Mouse (Mus musculus) limb, embryonic 11.5 days (tissue): ENCODE results near the gene Msi2. TPM values are rescaled to one million over a fixed set of nuclear protein-coding genes. Genes with fewer than 3 reads are reported as not detected.

Experiments used
- ATAC-seq: fragments of 200-750 bp; cut with Nextera tagmentation; 2 replicates; pipeline ENCODE4 v1.8.0; 2017; ENCODE audit warnings: low read depth; ENCODE audit not compliant: insufficient number of reproducible peaks, low FRiP score, low TSS enrichment
- DNase-seq: peaks from one replicate; pipeline ENCODE4 v3.0.0-alpha.2; 2015; ENCODE audit warnings: low spot score
- H3K27ac ChIP-seq: fragments of 300-500 bp; sonication (generic); replicated peaks from 2 replicates; pipeline ENCODE4 v1.5.1; 2014; ENCODE audit warnings: low read depth, mild to moderate bottlenecking, low read length
- H3K27me3 ChIP-seq: fragments of 300-500 bp; sonication (generic); 2 replicates; pipeline ENCODE4 v1.6.1; 2014; ENCODE audit warnings: mild to moderate bottlenecking, low read length, mixed read lengths; ENCODE audit not compliant: control insufficient read depth, insufficient read depth
- H3K36me3 ChIP-seq: fragments of 300-500 bp; sonication (generic); 2 replicates; pipeline ENCODE4 v1.6.1; 2014; ENCODE audit warnings: mild to moderate bottlenecking, low read length, moderate library complexity, mixed read lengths; ENCODE audit not compliant: control insufficient read depth, insufficient read depth
- H3K4me1 ChIP-seq: fragments of 300-500 bp; sonication (generic); 2 replicates; pipeline ENCODE4 v1.6.1; 2014; ENCODE audit warnings: low read length, mixed read lengths; ENCODE audit not compliant: control insufficient read depth, insufficient read depth
- H3K4me2 ChIP-seq: fragments of 300-500 bp; sonication (generic); 2 replicates; pipeline ENCODE4 v1.6.1; 2014; ENCODE audit warnings: low read depth, mild to moderate bottlenecking, moderate library complexity; ENCODE audit not compliant: severe bottlenecking
- H3K4me3 ChIP-seq: fragments of 300-500 bp; sonication (generic); 2 replicates; pipeline ENCODE4 v1.5.1; 2014; ENCODE audit warnings: low read depth, low read length
- H3K9ac ChIP-seq: fragments of 300-500 bp; sonication (generic); 2 replicates; pipeline ENCODE4 v1.6.1; 2014; ENCODE audit warnings: mild to moderate bottlenecking, low read length
- H3K9me3 ChIP-seq: fragments of 300-500 bp; sonication (generic); 2 replicates; pipeline ENCODE4 v1.6.1; 2016; ENCODE audit warnings: low read length; ENCODE audit not compliant: control insufficient read depth
- WGBS: fragments of 180-500 bp; shearing (Covaris S2); extraction: QIAGEN DNeasy Blood & Tissue Kit; methylation state at CpG from one replicate; pipeline ENCODE4 v1.1.7; 2014; 5-methylcytosine and 5-hydroxymethylcytosine counted together
- polyA plus RNA-seq: library from polyadenylated mRNA; unstranded; fragments of >200 nt; fragmentation: Nextera tagmentation; extraction: Ambion mirVana; gene quantifications from 2 replicates; pipeline ENCODE4 v1.2.1, GENCODE M21; 2014

Msi2 gene
- polyA plus RNA-seq, 1 experiment from 2014 or later: 18.1 TPM

- Histone ChIP-seq H3K27ac (no peak overlapping the region), H3K4me2 (no peak overlapping the region), H3K9ac (no peak overlapping the region), H3K27me3 (no peaks in the 10 kb centered on the region), H3K4me3 (no peak overlapping the region), H3K9me3 (no peaks in the 10 kb centered on the region), H3K4me1 (peaks cover 13% of the 10 kb centered on the region), H3K36me3 (no peaks in the 10 kb centered on the region)
- DNase-seq (no peak), ATAC-seq (no peak)
- WGBS: 59% methylated on average over 8 of the region's 8 CpGs
Observed at GRCm38 (mm10) chr11:88539637-88540478, 178.5 kb downstream of the Msi2 start.

- no peak for ATAC-seq
- peaks cover 20% of the 10 kb centered on the region for H3K4me1 ChIP-seq
Observed at GRCm38 (mm10) chr11:88538710-88539340, 179.5 kb downstream of the Msi2 start.

DNA sequence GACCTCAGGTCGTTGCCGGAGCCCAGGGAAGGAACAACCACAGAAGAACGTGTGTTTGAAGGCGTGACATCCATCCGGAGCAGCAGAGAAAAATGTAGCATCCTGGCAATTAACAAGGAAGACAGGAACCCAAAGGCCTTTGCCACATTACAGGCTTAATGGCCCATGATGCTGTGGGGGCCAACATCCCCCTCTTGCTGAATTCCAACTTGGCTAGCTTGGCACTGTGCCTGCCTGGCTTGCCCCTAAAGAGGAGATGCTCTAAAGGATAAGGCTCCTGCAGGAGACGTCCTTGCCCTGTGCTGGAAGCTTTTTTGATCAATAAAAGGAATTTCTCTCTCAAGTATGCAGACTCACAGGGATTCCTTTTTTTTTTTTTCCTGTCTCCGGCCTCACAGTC is 181.0 kb downstream of the Msi2 start:
- peaks cover 20% of the 10 kb centered on the region for H3K4me1 ChIP-seq

More at GRCm38 (mm10) chr11:88538710-88539340, 179.5 kb downstream of the Msi2 start:
- Histone ChIP-seq H3K27ac (no peak overlapping the region), H3K4me3 (no peak overlapping the region), H3K36me3 (no peaks in the 10 kb centered on the region), H3K4me2 (no peak overlapping the region), H3K27me3 (no peaks in the 10 kb centered on the region), H3K9me3 (no peaks in the 10 kb centered on the region), H3K9ac (no peak overlapping the region)
- no peak for DNase-seq
- 82% methylated on average over 13 of the region's 13 CpGs for WGBS

GRCm38 (mm10) chr11:88536861-88537260 is 181.5 kb downstream of the Msi2 start:
- H3K4me2 ChIP-seq: no peak overlapping the region
- no peaks in the 10 kb centered on the region for H3K9me3 ChIP-seq
- peaks cover 20% of the 10 kb centered on the region for H3K4me1 ChIP-seq
- no peak overlapping the region for H3K27ac ChIP-seq
- no peak overlapping the region for H3K4me3 ChIP-seq
- no peak overlapping the region for H3K9ac ChIP-seq
- DNase-seq: no peak
- no peak for ATAC-seq
- H3K36me3 ChIP-seq: no peaks in the 10 kb centered on the region
- H3K27me3 ChIP-seq: no peaks in the 10 kb centered on the region
- WGBS: 95% methylated on average over 2 of the region's 2 CpGs

More for the DNA sequence above, 181.0 kb downstream of the Msi2 start:
- WGBS: 83% methylated on average over 7 of the region's 7 CpGs
- no peaks in the 10 kb centered on the region for H3K36me3 ChIP-seq
- no peaks in the 10 kb centered on the region for H3K27me3 ChIP-seq
- H3K4me3 ChIP-seq: no peak overlapping the region
- no peak overlapping the region for H3K27ac ChIP-seq
- no peak overlapping the region for H3K4me2 ChIP-seq
- no peaks in the 10 kb centered on the region for H3K9me3 ChIP-seq
- no peak for DNase-seq
- ATAC-seq: no peak
- no peak overlapping the region for H3K9ac ChIP-seq

DNA sequence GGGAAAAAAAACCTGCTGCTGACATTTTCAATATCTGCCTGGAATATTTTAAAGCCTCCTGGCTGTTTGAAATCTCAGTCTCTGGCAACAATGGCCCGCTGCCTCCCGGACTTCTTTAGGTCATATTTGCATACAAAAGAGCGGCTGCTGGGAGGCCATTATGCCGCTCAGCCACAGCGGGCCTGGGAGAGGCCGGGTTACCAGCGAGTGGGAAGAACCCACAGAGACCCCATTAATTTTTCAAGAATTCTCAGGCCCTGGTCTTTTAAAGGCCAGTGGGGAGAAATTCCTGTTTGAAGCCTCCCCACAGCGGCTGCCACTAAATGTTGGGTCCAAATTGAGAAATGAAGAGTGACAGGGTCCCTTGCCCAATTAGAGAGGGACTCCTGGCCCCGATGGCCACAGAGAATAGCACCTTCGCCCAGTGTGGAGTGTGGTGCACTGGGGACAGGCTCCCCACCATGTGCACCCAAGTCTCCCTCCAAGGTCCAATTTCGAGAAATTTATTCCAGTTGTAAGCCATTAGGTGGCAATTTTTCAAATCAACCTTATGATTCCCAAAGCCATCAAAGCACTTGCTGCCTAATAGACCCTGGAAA is 183.9 kb downstream of the Msi2 start:
- no peak overlapping the region for H3K4me2 ChIP-seq
- 24% methylated on average over 11 of the region's 11 CpGs for WGBS
- ATAC-seq: no peak
- no peak overlapping the region for H3K4me3 ChIP-seq
- no peak overlapping the region for H3K27ac ChIP-seq
- no peak overlapping the region for H3K9ac ChIP-seq
- H3K27me3 ChIP-seq: no peaks in the 10 kb centered on the region
- no peaks in the 10 kb centered on the region for H3K36me3 ChIP-seq
- no peaks in the 10 kb centered on the region for H3K9me3 ChIP-seq
- H3K4me1 ChIP-seq: peaks cover 18% of the 10 kb centered on the region
- no peak for DNase-seq

DNA sequence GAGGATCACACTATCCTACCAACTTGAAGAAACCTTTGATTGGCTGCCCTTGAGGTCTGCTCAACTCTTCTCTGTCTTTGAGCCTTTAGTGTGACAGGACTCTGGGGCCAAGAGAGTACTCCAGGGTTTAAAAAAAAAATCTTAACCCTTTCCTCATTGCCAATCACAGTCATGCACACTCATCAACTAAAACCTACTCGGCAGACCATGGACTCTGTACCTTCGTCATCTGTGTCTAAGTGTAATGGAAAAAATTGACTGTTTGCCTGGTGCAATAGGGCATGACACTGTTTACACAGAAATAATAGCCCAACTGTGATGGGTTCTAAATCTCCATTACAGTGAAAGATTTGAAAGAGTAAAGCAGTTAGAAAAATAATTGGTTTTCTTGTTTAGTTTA is 186.3 kb downstream of the Msi2 start:
- Histone ChIP-seq H3K4me2 (no peak overlapping the region), H3K9me3 (no peaks in the 10 kb centered on the region), H3K36me3 (no peaks in the 10 kb centered on the region), H3K27ac (no peak overlapping the region), H3K4me3 (no peak overlapping the region), H3K27me3 (no peaks in the 10 kb centered on the region), H3K9ac (no peak overlapping the region), H3K4me1 (peaks cover 37% of the 10 kb centered on the region)
- DNase-seq (no peak), ATAC-seq (no peak)
- WGBS: 92% methylated on average over 2 of the region's 2 CpGs

DNA sequence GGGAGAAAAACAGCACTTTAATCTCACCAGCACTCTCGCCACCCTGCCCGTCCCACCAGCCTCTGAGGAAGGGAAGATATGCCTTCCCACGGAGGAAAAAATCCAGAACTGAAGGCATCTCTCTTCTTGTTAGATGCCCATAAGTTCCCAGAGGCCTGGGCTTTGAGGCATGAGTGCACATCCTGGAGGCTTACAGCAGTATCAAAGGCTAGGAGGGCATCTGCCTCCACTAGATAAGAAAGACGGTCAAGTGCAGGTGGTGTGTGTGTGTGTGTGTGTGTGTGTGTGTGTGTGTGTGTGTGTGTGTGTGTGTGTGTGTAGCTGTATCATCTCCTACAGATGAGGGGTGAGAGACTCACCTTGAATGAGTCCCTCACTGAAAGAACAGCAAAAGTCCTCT is 188.3 kb downstream of the Msi2 start:
- no peak overlapping the region for H3K4me2 ChIP-seq
- no peak overlapping the region for H3K27ac ChIP-seq
- 88% methylated on average over 4 of the region's 4 CpGs for WGBS
- peaks cover 50% of the 10 kb centered on the region for H3K4me1 ChIP-seq
- no peak overlapping the region for H3K4me3 ChIP-seq
- ATAC-seq (no peak), DNase-seq (no peak)
- no peaks in the 10 kb centered on the region for H3K36me3 ChIP-seq
- no peaks in the 10 kb centered on the region for H3K27me3 ChIP-seq
- no peaks in the 10 kb centered on the region for H3K9me3 ChIP-seq
- no peak overlapping the region for H3K9ac ChIP-seq

DNA sequence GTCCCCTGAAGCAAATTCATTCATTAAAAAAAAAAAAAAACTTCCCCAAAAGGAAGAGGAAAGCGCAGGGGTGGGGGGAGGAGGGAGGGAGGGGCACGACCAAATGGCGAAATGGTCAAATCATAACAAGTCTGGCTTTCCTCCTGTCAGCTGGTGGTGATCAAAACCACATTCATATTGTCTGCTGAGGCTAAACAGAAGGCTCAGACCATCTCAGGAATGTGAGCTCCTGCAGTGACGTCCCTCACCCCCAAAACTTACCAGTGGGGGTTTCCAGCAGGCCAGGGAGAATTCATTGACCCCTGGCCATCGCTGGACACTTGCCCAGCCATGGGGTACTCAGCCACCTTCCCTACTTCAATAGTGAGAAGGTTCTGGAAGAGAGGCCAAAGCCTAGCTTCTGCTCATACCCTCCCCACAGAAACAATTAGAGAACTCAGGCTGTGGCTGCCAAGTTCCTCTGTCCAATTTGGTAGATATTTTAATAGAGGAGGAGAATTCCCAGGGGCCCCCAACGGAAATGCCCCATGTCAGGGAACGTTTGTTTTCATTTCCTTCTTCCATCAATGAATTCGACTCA is 189.7 kb downstream of the Msi2 start:
- WGBS: 21% methylated on average over 8 of the region's 8 CpGs
- no peak overlapping the region for H3K9ac ChIP-seq
- no peak for DNase-seq
- H3K36me3 ChIP-seq: no peaks in the 10 kb centered on the region
- no peaks in the 10 kb centered on the region for H3K9me3 ChIP-seq
- no peak for ATAC-seq
- no peak overlapping the region for H3K27ac ChIP-seq
- no peaks in the 10 kb centered on the region for H3K27me3 ChIP-seq
- H3K4me1 ChIP-seq: peaks cover 54% of the 10 kb centered on the region
- no peak overlapping the region for H3K4me3 ChIP-seq
- H3K4me2 ChIP-seq: no peak overlapping the region
